Mouse (Mus musculus): ENCODE measurements around the gene Cd69.

The Cd69 gene

DNA sequence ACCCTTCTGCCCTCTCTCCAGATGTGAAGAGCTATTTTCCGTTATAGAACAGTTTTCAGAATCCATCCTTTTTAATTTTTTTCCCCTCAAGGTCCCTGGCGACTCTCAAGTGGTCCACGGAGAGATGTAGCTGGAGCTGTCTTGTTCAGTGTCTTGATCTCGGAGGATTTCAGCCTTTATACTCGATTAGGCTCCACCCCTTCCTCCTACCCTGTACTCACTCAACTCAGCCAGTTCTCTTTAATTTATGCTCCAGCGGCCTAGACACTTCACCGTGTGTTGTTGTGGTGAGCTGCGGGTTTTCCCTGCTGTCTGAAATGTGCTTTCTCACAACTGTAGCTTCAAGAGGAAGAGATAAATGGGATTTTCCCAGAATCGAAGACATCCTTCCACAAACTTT lies at the start of gene Cd69:
Gene Cd69, minus strand, starts transcription at position 217 of the 400 bp plus-strand sequence.
- DNase-seq (ENCODE audit: low read depth, low spot score) = no peak

DNA sequence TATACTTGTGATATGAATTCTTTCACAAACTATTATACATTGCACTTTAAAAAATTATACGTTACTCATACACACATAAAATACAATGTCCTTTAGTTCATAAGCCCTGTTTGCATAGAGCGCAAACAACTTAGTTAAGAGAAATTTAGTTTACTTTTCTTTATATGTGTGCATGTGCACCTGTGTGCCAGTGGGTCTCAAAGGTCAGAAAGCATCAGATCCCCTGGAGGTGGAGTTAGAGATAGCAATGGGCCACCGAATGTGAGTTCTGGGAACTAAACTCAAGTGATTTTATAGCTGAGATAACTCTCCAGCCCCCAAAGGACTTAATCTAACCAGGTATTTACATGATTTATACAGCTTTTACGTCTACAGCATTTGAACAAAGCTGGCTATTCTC lies 44.1 kb upstream of the Cd69 start:
- no peak for DNase-seq (ENCODE audit: low read depth, low spot score)

DNA sequence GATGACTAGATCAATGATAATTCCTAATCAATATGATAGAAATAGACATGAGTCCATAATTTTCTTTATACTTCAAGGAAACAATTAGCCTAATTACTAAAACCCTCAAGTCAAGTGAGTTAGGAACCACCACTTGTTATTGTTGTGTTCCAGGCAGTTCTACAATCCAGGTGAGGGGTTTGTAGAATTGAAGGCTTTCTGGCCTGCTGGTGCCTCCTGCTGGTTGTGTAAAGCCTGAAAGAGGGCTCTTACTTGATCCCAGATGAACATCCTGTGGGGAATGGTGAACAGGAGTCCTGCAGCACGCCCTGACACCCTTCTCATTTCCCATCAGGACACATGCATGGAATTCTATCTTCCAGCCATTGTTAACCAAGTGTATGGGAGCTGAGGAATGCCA lies 43.2 kb upstream of the Cd69 start:
- DNase-seq (ENCODE audit: low read depth, low spot score) = no peak

DNA sequence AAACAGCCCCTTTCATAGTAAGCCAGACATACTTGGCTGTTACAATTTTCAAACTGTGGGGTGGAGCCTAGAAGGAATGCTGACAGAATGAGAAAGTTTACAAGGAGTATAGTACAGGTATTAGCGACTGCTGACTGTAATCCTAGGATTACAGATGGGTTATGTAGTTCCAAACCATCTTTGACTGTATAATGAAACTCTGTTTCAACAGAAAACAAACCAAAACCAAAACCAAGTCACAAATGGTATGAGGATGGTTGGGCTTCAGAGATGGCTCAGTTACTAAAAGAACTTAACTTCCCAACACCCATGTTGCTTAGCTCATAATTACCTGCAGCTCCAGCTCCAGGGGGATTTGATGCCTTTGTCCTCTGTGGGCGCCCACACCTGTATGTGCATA lies 41.2 kb upstream of the Cd69 start:
- DNase-seq (ENCODE audit: low read depth, low spot score) = no peak

DNA sequence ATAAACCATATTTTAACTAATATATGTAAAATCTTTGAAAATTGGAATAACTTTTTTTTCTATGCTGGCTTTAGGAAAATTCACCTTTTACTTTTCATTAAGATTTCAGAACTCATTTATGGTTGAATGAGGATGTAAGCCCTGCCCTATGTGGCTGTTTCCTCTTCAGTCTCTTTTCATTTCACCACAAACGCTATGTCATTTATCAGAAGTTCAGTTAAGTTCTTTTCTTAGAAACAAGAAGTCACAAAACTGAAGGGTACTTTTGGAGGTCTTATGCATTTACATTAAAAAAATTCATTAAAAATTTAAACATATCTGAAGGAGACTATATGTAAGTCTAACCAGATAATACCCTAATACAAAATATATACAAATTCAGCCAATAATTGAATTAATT lies 40.5 kb upstream of the Cd69 start:
- DNase-seq (ENCODE audit: low read depth, low spot score) = no peak

DNA sequence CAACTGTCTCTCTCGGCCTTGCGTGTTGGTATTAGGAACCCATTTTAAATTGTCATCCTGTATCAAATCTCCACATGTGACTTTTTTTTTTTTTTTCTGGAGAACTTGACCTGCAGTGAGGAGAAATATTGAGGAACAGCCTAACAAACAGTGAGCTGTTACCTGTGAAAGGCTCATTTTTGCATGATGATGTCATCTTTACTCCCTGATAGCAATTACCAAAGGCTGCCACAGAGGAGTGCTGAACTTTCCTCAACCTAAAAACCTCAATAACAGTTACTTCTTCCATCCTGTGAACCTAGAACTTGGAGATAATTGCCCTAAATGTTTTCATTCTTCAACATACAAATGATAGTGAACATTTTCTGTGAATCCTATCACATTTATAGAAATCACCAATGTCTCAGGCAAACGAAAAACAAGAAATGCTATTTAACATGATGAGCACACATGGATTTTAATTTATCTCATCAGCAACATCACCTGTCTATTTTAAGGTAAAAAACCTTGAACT lies 39.5 kb upstream of the Cd69 start:
- DNase-seq (ENCODE audit: low read depth, low spot score) = no peak

DNA sequence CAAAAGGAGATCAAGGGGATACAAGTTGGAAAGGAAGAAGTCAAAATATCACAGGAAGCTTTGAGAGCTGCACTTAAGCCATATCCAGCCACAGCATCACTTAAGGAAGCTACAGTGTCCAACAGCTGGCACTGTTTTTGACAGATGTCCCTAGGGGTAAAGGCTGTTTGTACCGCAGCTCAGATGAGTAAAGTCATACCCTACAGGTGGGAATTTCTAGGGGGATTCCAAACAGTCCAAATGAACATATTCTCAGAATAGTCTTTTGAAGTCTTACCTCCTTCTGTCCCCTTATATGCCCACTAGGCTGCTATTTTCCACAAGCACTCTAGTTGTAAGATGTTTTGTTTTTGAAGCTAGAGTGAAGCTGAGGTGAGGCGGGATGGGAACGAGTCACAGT lies 37.3 kb upstream of the Cd69 start:
- no peak for DNase-seq (ENCODE audit: low read depth, low spot score)

DNA sequence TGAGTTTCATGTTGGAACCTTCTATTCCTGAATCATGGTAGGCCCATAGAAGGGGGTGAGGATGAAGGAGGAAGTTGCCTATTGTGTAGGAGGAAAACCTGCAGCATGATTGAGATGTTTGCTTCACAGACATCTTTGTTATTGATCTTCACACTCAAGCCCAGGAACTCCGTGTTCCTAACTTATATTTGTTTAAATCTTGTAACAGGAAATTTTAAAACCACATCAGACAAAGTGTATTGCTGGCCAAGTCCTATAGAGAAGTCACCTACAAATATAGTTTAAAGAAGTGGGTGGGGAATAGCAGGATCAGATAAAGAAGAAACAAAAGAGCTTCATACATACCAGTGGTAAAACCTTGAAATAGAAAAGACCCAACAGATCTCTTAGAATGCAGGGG lies 28.9 kb upstream of the Cd69 start:
- DNase-seq (ENCODE audit: low read depth, low spot score) = no peak

DNA sequence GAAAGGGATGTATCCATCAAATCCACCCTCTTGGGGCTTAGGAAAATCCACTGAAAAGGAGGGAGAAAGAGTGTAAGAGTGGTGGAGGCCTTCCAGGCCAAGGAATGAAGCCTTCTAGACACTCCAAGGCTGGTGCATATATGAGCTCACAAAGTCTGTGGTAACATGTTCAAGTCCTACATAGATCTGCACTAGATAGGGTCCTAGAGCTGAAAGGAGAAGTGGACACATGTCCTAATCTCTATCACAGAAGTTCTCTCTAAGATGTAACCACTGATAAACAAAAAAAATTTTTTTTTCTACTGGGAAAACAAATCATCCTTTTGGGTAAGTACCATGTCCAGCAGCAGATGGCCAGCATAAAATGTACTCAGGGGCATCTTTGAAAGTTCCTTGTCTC lies 13.5 kb upstream of the Cd69 start:
- no peak for DNase-seq (ENCODE audit: low read depth, low spot score)

DNA sequence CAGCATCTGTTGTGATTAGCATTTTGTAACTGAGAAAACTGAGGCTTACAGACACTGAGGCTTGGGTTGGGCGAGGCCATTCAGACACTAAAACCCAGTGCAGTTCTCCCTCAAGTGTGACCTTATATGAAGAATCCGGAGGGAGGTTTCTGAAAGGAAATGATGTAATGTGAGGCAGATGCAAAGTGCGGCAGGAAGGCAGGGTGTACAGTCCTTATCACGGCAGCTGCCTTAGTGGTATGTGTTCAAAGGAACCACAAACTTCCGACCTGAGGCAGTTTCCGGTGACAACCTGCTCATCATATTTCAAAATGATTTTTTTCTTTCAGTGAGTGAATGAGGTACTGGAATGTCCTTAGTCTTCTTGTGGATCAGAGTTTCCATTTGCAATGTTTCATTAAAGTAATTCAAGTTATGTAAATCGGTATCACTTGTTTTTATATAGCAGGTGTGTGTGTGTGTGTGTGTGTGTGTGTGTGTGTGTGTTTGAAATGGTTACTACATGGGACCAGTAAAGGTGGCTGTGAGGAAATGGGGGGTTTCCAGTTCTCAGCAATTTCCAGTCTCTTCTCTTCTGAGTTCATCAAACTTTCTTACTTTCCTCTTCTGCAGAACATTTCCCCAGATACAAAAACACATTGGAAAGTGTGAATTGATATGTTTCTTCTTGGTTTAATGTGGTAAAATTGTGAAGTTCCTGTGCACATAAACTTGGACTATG lies 9.3 kb upstream of the Cd69 start:
- no peak for DNase-seq (ENCODE audit: low read depth, low spot score)

DNA sequence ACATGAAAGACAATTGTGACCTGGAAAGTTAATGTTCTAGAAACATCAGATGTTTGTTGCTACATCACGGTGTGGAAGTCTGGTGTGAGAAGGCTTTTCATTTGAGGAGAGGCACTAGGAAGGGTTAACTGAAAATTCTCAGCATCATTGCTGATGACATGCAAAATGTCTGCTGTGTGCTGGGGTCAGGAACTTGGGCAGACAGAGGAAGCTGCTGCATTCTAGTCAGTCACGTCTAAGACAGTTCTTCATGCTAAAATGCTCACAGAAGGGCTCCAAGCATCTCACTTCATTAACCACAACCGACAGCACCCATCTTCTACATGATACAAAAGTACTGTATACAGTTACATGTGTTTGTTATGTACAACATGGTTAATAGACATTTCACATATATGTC lies 8.0 kb upstream of the Cd69 start:
- DNase-seq (ENCODE audit: low read depth, low spot score) = no peak

DNA sequence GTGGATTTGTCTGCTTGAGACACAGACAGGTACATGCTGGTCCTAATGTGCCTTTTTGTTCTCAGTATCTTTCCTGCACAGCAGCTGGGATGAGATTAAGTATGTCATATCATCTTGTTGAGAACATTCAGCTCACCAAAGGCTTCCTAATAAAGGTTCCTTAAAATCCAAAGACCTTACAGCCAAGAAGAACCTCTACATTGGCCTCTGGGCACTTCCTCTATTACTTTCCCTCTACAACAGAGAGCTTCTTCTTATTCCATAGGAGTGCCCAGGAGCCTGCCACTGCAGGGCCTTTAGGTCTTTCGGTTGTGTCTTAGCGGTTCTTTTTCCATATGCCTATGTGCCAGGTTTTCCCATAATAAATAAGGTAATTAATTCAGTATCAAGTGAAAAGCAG lies 1.2 kb upstream of the Cd69 start:
- no peak for DNase-seq (ENCODE audit: low read depth, low spot score)

DNA sequence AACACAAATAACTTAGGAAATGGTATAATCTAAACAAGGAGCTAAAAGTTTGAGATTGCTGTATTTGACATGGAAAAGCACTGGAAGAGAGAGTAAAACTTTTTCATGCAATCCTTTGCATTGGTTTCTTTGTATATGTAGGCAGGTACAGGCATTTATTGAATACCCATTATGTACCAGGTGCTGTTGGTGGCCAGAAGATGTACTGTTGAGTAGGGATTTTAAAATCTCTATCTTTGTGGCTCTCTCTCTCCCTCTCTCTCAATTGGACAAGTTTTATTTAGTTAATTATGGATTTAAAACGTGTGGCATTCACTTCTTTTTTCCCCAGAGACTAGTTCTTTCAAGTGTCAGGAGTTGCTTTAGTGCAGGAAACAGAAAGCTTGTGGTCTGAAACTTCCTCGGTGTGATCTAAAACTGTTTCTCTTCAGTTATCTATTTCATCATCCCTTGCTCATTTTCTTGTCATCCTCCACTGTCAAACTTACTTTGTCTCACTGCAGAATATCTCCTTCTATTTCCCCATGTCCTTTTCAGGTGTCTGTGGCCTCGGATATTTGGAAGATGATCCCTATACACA lies 478 bp upstream of the Cd69 start:
- no peak for DNase-seq (ENCODE audit: low read depth, low spot score)

DNA sequence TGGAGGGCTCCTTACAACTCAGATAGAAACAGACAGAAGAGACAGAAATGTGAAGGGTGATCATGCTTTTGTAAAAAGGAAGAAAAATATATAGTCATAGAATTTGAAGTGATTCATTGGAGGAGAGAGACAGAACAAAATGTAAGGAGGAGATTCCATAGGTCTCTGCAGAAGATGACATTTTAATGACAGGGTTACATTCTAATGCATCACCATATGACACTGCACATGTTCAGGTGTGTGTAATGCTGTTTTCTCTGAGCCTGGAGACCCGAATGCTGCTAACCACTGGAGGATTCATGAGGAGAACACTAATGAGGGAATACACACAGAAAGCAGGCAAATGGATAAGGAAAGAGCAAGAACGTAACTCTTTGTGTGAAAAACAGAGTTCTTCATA lies 760 bp downstream of the Cd69 start:
- no peak for DNase-seq (ENCODE audit: low read depth, low spot score)

DNA sequence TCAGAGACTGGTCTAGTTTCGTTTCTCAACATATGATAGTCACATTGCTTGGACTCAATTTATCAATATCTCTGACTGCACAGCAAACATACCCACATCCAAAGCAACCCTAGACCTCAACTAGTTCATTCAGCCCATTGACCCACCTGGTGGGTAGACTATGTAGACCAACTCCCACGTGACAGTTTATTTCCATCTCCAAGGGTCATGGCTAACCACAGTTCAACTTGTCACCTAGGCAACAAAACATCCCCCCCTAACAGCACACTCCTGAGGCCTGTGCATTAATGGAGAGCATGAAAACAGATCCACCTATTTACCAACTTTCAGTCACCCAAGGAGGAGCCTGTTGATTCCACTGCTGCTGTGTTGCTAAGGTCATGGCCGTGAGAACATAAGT lies 1.6 kb downstream of the Cd69 start:
- no peak for DNase-seq (ENCODE audit: low read depth, low spot score)

DNA sequence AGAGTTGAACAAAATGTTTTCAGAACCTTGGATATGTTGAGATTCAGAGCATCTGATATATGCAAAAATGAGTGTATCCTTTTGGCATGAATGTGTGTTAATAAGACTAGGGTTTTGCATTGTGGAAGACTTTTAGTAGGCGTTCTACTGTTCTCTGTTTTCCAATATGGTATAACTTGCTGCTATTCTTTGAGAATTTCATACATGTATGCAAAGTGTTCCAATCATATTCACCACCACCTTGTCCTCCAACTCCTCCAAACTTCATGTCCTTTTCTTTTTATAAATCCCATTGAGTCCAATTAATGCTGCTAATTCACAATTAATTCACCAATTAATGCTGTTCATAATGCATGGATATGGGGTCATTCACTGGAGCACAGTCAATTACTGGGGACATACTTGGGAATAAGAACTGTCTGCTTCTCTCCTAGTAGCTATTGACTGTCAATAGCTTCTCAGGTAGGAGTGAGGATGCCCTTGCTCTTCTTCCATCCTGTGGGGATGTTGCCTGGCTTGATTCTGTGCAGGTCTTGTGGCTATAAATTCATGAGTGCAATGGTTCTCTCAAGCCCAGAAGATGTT lies 8.7 kb downstream of the Cd69 start:
- DNase-seq (ENCODE audit: low read depth, low spot score) = no peak

DNA sequence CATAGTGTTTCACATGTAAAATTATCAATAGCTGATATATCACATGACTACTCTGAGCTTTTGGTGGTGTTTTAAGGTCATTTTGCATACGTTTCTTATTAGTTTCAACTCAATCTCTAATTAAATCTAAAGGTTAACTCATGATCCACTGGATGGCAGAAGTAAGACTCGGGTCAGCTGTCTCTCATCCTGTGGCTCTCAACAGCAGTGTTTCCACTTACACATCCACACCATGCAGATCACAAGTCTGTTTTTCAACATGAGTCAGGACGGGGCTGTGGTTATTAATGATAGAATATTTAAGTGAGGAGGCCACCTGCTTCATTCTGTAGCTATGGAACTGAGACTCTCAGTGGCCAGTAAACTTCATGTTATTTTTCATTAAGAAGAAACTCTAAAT lies 9.4 kb downstream of the Cd69 start:
- no peak for DNase-seq (ENCODE audit: low read depth, low spot score)

DNA sequence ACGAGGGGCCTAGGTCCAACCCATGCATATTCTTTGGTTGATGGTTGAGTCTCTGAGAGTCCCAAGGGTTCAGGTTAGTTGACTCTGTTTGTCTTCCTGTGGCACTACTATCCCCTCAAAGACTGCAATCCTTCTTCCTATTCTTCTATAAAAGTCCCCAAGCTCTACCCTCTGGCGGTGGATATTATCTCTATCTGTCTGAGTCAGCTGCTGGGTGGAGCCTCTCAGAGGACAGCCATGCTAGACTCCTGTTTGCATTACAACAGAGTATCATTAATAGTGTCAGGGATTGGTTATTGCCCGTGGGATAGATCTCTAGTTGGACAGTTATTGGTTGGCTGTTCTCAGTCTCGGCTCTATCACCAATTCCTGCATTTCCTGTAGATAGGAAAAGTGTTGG lies 14.3 kb downstream of the Cd69 start:
- DNase-seq (ENCODE audit: low read depth, low spot score) = no peak

DNA sequence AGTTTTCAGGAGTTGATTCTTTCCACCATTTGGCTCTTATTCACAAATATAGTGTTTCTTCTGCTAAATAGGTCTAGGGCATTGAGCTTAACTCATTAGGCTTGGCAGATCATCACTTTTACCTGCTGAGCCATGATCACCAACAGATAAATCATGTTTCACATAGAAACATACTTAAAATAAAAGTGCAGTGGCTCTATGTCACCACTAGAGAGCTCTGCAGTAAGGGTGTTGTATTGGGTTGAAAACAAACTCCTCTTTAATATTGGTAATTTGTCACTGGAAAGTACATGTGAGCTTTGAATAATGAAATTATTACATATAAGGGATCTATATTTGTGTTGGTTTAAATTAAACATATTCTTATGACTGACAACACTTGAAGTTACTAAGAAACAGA lies 15.2 kb downstream of the Cd69 start:
- DNase-seq (ENCODE audit: low read depth, low spot score) = no peak

DNA sequence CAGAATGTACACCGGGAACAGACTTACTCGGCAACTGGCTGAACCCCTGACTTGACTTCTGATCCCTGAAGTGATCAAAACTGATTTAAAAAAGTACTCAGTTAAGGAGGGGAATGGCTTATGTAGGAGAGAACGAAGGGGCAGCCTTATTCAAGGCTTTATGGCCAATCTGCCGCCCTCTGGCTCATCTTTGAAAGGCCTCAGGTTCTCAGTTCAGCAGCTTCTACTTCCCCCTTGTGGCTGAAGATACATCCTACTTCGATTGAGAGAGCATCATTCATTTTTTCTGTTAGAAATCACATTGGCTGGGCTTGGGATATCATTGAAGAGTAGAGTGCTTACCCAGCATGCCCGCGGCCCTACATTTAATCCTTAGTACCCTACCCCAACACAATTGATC lies 19.2 kb downstream of the Cd69 start:
- DNase-seq (ENCODE audit: low read depth, low spot score) = no peak

DNA sequence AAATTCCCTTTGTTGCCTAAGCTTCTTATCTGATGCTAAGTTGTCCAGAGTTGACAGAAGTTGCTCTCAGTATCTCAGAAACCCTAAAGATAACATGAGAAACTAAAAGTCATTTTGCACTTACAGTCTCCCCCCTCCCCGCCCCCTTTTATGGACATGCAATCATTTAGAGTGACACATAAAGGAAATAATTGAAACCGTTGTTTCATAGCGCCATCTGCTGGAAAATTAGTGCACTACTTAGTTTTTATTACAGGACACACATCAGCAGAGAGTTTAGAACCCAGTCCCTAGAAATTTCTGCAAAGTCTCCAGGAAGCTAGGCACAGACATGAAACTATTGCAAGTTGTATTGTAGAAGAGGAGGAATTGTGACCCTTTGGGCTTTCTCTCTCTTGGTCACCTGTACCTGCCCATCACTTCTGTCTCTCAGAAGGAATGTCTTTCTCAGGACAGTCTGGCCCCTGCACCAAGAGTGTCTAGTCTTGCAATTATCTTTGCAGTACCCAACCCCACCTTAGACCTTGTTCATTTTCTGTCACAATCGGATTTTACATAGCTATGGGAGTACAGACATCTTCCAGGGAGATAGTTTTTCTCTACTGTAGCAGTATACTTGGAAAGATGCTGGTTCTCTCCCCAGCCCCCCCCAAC lies 20.2 kb downstream of the Cd69 start:
- no peak for DNase-seq (ENCODE audit: low read depth, low spot score)

DNA sequence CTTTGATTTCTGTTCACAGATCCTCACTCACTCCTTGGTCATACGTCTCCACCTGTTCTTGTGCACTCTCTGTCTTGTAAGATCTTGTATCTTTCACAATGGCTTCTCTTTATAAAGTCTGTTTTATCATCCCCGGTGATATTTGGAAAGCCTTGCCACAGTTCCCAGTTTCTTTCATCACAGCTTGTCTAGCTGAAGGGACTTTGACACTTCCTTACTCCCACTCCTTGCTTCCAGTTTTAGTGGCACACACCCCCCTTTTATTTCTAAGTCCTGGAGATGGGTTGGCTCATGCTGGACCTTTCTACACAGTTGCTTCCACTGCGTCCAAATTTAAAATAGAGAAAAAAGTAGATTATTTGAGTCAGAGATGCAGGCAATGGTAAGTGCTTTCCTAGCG lies 20.9 kb downstream of the Cd69 start:
- no peak for DNase-seq (ENCODE audit: low read depth, low spot score)

DNA sequence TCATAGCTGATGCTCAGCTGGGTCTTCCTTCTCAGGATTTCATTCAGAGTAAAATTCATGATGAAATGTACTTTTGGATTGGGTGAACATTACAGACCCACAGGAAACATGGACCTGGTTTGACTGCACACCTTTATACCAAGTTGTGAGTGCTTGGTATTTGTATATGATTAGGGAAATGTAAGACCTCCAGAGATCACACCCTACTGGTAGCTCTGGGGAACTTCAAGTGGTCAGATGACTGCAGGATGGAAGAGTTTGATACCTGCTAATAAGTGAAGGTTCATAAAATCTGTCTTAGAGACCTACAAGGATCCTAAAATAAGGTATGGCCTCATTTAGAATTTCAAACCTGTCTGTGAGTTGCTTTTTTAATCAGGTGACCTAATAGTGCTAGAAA lies 27.0 kb downstream of the Cd69 start:
- DNase-seq (ENCODE audit: low read depth, low spot score) = no peak

Data from WW6 (cell line).